Mouse (Mus musculus) midbrain, embryonic 11.5 days (tissue): ENCODE measurements around the gene Dclk1. TPM values are rescaled to one million over a fixed set of nuclear protein-coding genes. Genes with fewer than 3 reads are reported as not detected.

ENCODE experiments used
- ATAC-seq: fragments of 200-750 bp; cut with Nextera tagmentation; 2 replicates; pipeline ENCODE4 v1.8.0; 2017; ENCODE audit warnings: moderate TSS enrichment, moderate library complexity; ENCODE audit not compliant: low FRiP score
- DNase-seq: peaks from one replicate; pipeline ENCODE4 v3.0.0; 2015; ENCODE audit warnings: low spot score; ENCODE audit errors: missing footprints
- H3K27ac ChIP-seq: fragments of 300-500 bp; sonication (generic); 2 replicates; pipeline ENCODE4 v1.5.1; 2014; ENCODE audit warnings: low read depth, low read length
- H3K27me3 ChIP-seq: fragments of 300-500 bp; sonication (generic); 2 replicates; pipeline ENCODE4 v1.6.1; 2014; ENCODE audit warnings: mild to moderate bottlenecking, low read length, moderate library complexity, mixed read lengths; ENCODE audit not compliant: control insufficient read depth, insufficient read depth
- H3K36me3 ChIP-seq: fragments of 300-500 bp; sonication (generic); 2 replicates; pipeline ENCODE4 v1.6.1; 2014; ENCODE audit warnings: mild to moderate bottlenecking, low read length, moderate library complexity, mixed read lengths; ENCODE audit not compliant: control insufficient read depth, insufficient read depth
- H3K4me1 ChIP-seq: fragments of 300-500 bp; sonication (generic); 2 replicates; pipeline ENCODE4 v1.6.1; 2014; ENCODE audit warnings: low read length; ENCODE audit not compliant: control insufficient read depth, insufficient read depth
- H3K4me2 ChIP-seq: fragments of 300-500 bp; sonication (generic); 2 replicates; pipeline ENCODE4 v1.6.1; 2014; ENCODE audit warnings: mild to moderate bottlenecking, moderate library complexity
- H3K4me3 ChIP-seq: fragments of 300-500 bp; sonication (generic); 2 replicates; pipeline ENCODE4 v1.5.1; 2014; ENCODE audit warnings: low read depth, low read length
- H3K9ac ChIP-seq: fragments of 300-500 bp; sonication (generic); 2 replicates; pipeline ENCODE4 v1.6.1; 2014; ENCODE audit warnings: low read length
- H3K9me3 ChIP-seq: fragments of 300-500 bp; sonication (generic); 2 replicates; pipeline ENCODE4 v1.6.1; 2016; ENCODE audit warnings: low read length; ENCODE audit not compliant: control insufficient read depth
- WGBS: fragments of 180-500 bp; shearing (Covaris S2); extraction: QIAGEN DNeasy Blood & Tissue Kit; methylation state at CpG from one replicate; pipeline ENCODE4 v1.1.7; 2014; 5-methylcytosine and 5-hydroxymethylcytosine counted together
- polyA plus RNA-seq: library from polyadenylated mRNA; unstranded; fragments of >200 nt; fragmentation: Nextera tagmentation; extraction: Ambion mirVana; gene quantifications from 2 replicates; pipeline ENCODE4 v1.2.1, GENCODE M21; 2014

Gene Dclk1
- polyA plus RNA-seq, 1 experiment from 2014 or later: 63.2 TPM

GRCm38 (mm10) chr3:55246618-55247272 is 4.6 kb downstream of the Dclk1 start:
- DNase-seq (no peak), ATAC-seq (no peak)
- no peaks in the 10 kb centered on the region for H3K9me3 ChIP-seq
- no peak overlapping the region for H3K27ac ChIP-seq
- peaks cover 11% of the 10 kb centered on the region; the same call in 1 of the 2 replicates for H3K4me1 ChIP-seq
- no peaks in the 10 kb centered on the region for H3K27me3 ChIP-seq
- 85% methylated on average over 12 of the region's 12 CpGs for WGBS
- H3K4me3 ChIP-seq: no peak overlapping the region
- no peak overlapping the region for H3K4me2 ChIP-seq
- H3K9ac ChIP-seq: no peak overlapping the region
- peaks cover 3% of the 10 kb centered on the region; the same call in 1 of the 2 replicates for H3K36me3 ChIP-seq

GRCm38 (mm10) chr3:55248048-55248447 is 5.9 kb downstream of the Dclk1 start:
- Histone ChIP-seq H3K9me3 (no peaks in the 10 kb centered on the region), H3K36me3 (peaks cover 3% of the 10 kb centered on the region; the same call in 1 of the 2 replicates), H3K4me2 (no peak overlapping the region), H3K4me3 (no peak overlapping the region), H3K4me1 (peaks cover 6% of the 10 kb centered on the region; the same call in 1 of the 2 replicates), H3K27me3 (no peaks in the 10 kb centered on the region), H3K9ac (no peak overlapping the region), H3K27ac (no peak overlapping the region)
- WGBS: 93% methylated on average over 3 of the region's 3 CpGs
- ATAC-seq (no peak), DNase-seq (no peak)

DNA sequence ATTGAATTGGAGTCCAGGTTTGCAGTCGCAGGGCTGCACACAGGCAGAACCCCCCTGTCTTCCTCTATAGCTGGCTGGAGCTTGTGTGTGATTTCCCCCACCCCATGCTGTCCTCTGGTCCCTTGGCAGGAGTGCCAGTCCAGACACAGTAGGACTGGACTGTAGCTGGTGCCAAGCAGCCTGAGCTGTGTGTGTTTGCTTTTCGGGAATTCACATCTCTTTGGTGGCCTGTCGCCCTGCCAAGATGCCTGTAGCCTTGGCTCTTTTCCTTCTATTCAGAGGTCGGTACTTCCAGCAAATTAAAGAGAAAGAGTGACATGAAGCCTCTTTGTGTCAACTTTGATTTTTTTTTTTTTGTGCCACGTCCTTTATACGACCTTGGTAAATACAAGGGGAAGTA is 6.3 kb downstream of the Dclk1 start:
- ATAC-seq: no peak
- Histone ChIP-seq H3K9me3 (no peaks in the 10 kb centered on the region), H3K36me3 (peaks cover 3% of the 10 kb centered on the region; the same call in 1 of the 2 replicates), H3K4me1 (peaks cover 5% of the 10 kb centered on the region; the same call in 1 of the 2 replicates), H3K4me3 (no peak overlapping the region), H3K9ac (no peak overlapping the region), H3K4me2 (no peak overlapping the region), H3K27ac (no peak overlapping the region), H3K27me3 (no peaks in the 10 kb centered on the region)
- 83% methylated on average over 6 of the region's 6 CpGs for WGBS
- DNase-seq: no peak

GRCm38 (mm10) chr3:55250631-55251030 is 8.5 kb downstream of the Dclk1 start:
- Histone ChIP-seq H3K4me1 (no peaks in the 10 kb centered on the region), H3K9ac (no peak overlapping the region), H3K4me2 (no peak overlapping the region), H3K36me3 (peaks cover 3% of the 10 kb centered on the region; the same call in 1 of the 2 replicates), H3K27ac (no peak overlapping the region), H3K27me3 (no peaks in the 10 kb centered on the region), H3K9me3 (no peaks in the 10 kb centered on the region), H3K4me3 (no peak overlapping the region)
- ATAC-seq (no peak), DNase-seq (no peak)
- WGBS: 92% methylated on average over 2 of the region's 2 CpGs

GRCm38 (mm10) chr3:55260139-55260538 is 18.0 kb downstream of the Dclk1 start:
- ATAC-seq (no peak), DNase-seq (no peak)
- no peaks in the 10 kb centered on the region for H3K4me1 ChIP-seq
- H3K36me3 ChIP-seq: no peaks in the 10 kb centered on the region
- no peak overlapping the region for H3K4me2 ChIP-seq
- H3K4me3 ChIP-seq: no peak overlapping the region
- no peaks in the 10 kb centered on the region for H3K27me3 ChIP-seq
- no peak overlapping the region for H3K27ac ChIP-seq
- H3K9me3 ChIP-seq: no peaks in the 10 kb centered on the region
- WGBS: 90% methylated on average over 7 of the region's 7 CpGs
- no peak overlapping the region for H3K9ac ChIP-seq

- H3K27ac ChIP-seq: no peak overlapping the region
- no peak for ATAC-seq
- 92% methylated on average over 5 of the region's 5 CpGs for WGBS
Observed at GRCm38 (mm10) chr3:55266091-55266490, 23.9 kb downstream of the Dclk1 start.

DNA sequence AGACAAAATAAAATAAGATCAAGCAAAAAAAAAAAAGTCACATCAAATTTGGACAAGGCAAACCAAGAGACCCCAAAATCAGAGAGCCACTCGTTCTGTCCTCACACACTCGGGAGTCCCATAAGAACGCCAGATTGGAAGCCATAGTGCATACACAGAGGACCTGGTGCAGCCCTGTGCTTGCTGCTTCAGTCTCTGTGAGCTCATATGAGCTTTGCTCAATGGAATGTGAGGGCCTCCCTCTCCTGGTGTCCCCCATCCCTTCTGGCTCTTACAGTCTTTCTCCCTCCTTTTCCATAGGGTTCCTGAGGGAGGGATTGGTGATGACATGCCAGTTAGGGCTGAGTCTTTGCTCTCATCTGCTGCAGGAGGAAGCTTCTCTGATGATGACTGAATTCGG is 27.6 kb downstream of the Dclk1 start:
- no peak for DNase-seq
- H3K9ac ChIP-seq: no peak overlapping the region
- H3K4me3 ChIP-seq: no peak overlapping the region
- no peaks in the 10 kb centered on the region for H3K27me3 ChIP-seq
- no peaks in the 10 kb centered on the region for H3K9me3 ChIP-seq
- 83% methylated on average over 4 of the region's 4 CpGs for WGBS
- no peak for ATAC-seq
- H3K36me3 ChIP-seq: no peaks in the 10 kb centered on the region
- no peak overlapping the region for H3K27ac ChIP-seq
- H3K4me2 ChIP-seq: no peak overlapping the region
- no peaks in the 10 kb centered on the region for H3K4me1 ChIP-seq

More at GRCm38 (mm10) chr3:55266091-55266490, 23.9 kb downstream of the Dclk1 start:
- Histone ChIP-seq H3K4me2 (no peak overlapping the region), H3K9ac (no peak overlapping the region), H3K27me3 (no peaks in the 10 kb centered on the region), H3K4me1 (no peaks in the 10 kb centered on the region), H3K4me3 (no peak overlapping the region), H3K36me3 (no peaks in the 10 kb centered on the region), H3K9me3 (no peaks in the 10 kb centered on the region)
- no peak for DNase-seq

- no peaks in the 10 kb centered on the region for H3K27me3 ChIP-seq
- DNase-seq: no peak
Observed at GRCm38 (mm10) chr3:55270345-55270744, 28.2 kb downstream of the Dclk1 start.

GRCm38 (mm10) chr3:55270920-55271319 is 28.8 kb downstream of the Dclk1 start:
- no peak overlapping the region for H3K27ac ChIP-seq
- no peak overlapping the region for H3K9ac ChIP-seq
- no peaks in the 10 kb centered on the region for H3K9me3 ChIP-seq
- no peak overlapping the region for H3K4me2 ChIP-seq
- no peak for DNase-seq
- no peaks in the 10 kb centered on the region for H3K4me1 ChIP-seq
- no peak overlapping the region for H3K4me3 ChIP-seq
- WGBS: 48% methylated on average over 5 of the region's 5 CpGs
- no peaks in the 10 kb centered on the region for H3K27me3 ChIP-seq
- H3K36me3 ChIP-seq: no peaks in the 10 kb centered on the region
- ATAC-seq: peak; percentile 46; the same call in 1 of the 2 replicates

More at GRCm38 (mm10) chr3:55270345-55270744, 28.2 kb downstream of the Dclk1 start:
- Histone ChIP-seq H3K4me1 (no peaks in the 10 kb centered on the region), H3K9me3 (no peaks in the 10 kb centered on the region), H3K4me3 (no peak overlapping the region), H3K36me3 (no peaks in the 10 kb centered on the region), H3K27ac (no peak overlapping the region), H3K9ac (no peak overlapping the region), H3K4me2 (no peak overlapping the region)
- no peak for ATAC-seq
- 93% methylated on average over 3 of the region's 3 CpGs for WGBS
